Mouse (Mus musculus): ENCODE measurements around the gene Icam1.
A peak's percentile ranks its signal among the peaks of the same experiment; 100 is the strongest.

The Icam1 gene

DNA sequence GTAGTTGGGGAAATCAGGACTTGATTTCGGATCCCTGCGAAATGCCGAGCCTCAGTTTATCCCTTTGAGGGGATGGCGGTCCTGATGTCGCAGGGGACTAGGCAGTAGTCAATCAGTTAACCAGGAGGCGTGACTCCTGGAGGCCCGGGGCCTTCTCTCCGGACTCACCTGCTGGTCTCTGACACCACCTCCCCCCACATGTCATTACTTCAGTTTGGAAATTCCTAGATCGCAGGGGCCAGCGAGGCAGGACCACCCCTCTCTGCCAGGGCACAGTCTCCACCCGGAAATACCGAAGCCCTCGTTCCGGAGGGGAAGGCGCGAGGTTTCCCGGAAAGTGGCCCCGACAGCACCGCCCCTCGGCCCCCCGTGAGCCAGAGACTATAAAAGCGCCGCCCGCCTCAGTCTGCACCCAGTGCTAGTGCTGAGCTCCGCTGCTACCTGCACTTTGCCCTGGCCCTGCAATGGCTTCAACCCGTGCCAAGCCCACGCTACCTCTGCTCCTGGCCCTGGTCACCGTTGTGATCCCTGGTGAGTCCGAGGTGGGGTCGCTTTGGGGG, at the start of gene Icam1:
Gene Icam1 (plus strand): TSS at position 415 of the 560 bp plus-strand sequence.
- DNase-seq = no peak

GRCm38 (mm10) chr9:20966008-20966407, 49.8 kb upstream of the Icam1 start:
- no peak for DNase-seq

DNA sequence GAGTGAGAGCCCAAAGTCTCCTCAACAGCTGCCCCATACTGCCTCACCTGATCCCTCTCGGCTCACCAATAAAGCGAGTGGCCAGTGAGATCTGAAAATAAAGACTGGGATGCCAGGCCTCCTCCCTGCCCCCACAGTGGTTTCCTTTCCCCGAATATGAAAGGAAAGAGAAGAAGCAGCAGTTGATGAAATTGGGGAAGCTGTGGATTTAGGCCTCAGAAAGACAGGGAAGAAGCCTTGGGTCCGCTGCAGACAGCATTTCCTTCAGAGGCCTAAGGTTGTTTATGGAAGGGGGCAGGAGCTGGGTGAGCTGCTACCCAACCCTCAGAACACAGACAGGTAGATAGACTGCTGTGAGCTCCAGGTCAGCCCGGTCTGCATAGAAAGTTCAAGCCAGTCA, 49.0 kb upstream of the Icam1 start:
- DNase-seq = no peak

- no peak for DNase-seq
Observed at GRCm38 (mm10) chr9:20971751-20972140, 44.0 kb upstream of the Icam1 start.

DNA sequence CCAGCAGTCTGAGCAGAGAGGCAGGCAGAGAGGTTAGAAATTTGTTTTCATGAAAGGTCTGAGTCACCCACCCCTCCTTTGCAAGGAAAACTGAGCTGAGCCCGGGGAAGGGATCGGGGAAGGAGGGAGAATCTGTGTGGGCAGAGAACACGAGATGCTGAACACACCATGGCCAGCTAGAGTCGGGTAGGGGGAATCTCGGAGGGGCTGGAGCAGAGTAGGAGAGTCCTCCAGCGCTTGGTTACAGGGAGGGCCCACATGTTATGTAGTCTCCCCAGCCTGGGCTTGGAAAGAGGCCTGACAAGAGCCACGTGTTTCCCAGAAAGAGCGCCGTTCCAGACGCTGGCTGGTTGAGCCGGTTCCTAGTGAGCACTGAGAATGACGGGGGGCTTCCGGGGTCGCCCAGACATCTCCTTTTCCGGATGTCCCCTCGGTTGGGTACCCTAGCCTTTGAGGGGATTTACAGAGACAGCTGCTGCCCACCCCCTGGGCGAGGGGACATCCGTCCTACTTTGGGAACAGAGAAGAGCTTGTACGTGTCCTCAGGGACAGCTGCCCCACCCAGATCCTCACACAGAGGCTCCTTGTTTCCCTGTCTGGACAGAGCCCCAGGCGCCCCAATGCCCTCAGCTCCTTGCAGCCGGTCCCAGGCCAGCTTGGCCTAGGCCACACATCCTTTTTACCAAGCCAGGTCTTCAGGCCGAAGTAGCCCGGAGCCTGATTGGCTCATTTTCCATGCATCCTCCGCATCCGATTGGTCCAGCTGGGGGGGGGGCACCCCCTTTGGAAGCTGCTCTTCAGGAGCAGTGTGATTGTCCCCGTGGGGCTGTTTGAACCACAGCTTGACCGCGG, 43.4 kb upstream of the Icam1 start:
- DNase-seq = peak; percentile 76

DNA sequence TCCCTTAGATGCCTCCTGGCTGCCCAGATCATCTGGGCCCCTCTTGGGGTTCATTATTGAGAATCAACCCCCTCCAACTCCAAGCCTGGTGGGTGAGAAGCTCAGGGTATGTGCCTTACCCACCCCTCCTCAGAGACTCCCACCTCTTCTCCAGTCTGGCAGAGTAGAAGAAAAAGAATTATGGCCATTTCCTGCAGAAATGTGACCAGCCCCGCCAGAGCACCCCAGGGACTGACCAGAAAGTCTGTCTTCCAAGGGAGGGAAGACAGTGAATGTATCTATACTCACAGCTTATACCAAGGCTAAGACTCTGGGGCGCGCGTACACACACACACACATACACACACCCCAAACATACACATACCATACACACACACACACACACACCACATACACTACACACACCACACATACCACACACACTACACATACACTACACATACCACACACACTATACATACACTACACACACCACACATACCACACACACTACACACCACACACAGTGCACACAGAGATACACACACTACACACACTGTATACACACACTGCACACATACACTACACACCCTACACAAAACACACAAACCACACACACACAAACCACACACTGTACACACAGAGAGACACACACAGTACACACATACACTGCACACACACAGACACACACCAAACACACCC, 42.6 kb upstream of the Icam1 start:
- no peak for DNase-seq

- no peak for DNase-seq
Observed at GRCm38 (mm10) chr9:20973682-20974075, 42.1 kb upstream of the Icam1 start.

DNA sequence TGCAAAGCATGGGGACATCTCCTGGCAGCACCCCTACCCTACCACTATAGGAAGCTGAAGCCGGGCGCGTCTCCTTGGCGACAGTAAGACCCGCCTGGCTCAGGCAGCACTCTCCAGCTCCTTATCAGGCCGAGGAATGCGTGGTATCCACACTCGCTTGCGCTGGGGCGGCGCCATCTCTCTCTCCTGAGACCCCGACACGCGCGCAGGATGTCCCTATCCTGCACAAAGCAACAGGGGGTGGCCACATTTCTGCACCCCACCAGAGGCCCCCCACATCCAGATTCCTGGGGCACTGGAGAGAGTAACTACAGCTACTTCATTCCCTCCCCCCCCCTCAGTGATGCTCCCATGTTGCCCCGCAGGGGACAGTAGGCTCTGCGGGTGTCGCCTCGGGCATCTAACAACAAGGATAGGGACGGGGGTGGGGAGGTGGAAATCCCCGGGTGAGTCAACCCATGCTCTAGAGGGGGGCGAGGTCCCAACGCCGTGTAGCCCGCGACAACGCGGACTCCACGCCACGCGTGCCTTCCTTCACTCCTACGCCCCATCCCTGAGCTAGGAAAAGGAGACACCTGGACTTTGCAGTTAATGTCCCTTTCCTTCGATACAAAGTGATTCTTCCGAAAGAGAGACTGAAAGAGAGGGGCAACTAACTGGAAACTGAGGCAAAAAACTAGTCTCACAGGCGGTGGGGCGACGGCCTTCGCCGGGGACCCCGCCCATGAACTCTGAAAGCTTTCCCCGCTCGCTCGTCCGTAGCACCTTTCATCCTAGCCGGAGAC, 40.2 kb upstream of the Icam1 start:
- peak; percentile 13 for DNase-seq

GRCm38 (mm10) chr9:20976216-20976960, 39.4 kb upstream of the Icam1 start, which contains the start of gene S1pr2:
S1pr2 (minus strand) TSS chr9:20976781.
- DNase-seq = peak; percentile 58

DNA sequence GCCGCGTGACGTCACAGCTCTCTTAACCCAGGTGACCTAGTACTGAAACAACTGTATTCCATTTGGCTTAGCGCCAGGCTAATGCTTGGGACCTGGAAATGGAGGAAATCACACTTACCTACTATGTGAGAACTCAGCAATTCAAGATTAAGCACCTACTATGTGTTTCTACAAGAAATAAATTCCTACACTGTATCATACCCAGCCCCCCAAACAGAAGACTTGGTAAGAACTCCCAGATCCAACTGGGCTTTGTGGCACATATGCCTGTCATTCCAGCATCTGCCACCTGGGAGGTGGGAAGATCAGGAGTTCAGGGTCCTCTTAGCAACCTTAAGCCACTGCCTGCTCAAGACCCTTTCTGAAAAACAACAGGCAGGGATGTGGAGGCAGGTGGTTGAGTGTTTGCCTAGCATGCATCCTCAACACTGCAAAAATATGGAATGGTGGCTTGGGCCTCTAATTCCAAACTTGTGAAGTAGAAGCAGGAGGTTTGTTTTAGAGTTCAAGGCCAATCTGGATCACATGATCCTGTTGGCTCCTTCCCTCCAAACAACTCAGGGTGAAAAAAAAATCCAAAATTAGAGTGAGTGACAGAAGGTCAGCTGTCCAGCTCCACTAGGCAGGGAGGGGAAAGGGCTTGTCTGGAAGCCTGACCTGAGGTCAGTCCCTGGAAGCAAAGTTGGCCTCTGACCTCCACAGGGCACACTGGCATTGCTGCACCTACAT, 38.7 kb upstream of the Icam1 start:
- DNase-seq = no peak

DNA sequence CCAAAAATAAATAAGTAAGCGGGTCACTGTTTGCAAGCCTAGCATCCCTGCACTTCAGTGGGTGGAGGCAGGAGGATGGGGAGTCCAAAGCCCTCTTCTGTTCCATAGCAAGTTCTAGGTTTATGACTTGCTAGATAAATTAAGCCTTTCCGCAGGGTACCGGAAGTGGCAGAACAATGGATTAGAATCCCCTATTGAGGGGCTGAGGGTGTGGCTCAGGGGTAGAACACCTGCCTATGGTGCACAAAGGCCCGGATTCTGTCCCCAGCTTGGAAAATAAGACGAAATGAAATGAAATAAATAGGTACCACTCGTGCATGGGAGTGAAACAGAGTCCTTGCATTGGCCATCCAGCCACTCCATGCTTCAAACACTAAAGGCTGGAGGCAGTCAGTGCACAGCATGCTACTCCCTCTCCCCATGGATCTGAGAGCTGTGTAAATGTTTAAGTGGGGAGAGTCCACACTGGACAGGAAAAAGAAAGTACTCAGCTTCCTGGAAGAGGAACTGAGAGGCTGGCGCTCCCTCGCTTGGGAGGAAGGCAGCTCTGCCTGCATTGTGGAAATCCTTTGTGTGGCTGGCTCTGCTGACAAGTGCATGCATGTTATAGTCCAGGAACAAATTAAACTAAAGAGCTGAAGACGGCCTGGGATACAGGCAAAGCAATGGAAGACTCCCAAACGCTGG, 37.2 kb upstream of the Icam1 start:
- DNase-seq = no peak

DNA sequence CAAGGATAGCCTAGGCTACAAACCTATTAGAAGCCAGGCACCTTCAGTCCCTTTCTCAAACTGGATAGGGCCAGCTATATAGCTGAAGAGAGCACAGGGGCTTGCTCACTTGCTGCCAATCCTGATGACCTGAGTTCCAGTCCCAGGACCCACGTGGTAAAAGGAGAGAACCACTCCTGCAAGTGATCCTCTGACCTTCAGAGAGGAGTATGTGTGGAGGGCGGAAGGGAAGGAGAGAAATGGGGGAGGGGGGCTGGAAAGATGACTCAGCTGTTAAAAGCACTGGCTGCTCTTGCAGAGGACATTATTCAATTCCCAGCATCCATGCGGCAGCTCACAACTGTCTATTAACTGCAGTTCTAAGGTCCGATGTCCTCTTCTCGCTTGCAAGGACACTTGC, 36.6 kb upstream of the Icam1 start:
- no peak for DNase-seq

GRCm38 (mm10) chr9:20979769-20980168, 36.0 kb upstream of the Icam1 start:
- no peak for DNase-seq

GRCm38 (mm10) chr9:20982171-20982570, 33.6 kb upstream of the Icam1 start:
- DNase-seq = no peak

DNA sequence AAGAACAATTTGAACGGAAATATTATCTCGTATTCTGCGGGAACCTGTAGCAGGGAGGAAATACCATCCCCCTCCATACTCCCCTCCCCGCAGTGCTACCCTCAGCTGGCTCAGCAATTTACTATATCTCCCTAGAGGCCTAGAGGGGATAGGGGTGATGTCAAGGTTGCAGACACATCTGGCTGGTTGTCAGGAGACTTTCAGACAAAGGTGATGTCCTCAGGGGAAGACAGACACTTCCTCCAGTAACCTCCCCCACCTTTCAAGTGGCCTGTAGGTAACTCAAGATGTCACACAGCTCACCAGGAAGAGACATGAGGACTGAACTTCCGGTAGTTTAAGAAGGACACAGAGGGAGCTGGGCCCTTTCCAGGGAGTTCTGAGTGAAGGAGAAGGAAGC, 32.6 kb upstream of the Icam1 start:
- DNase-seq = no peak

GRCm38 (mm10) chr9:20986952-20987686, 28.7 kb upstream of the Icam1 start:
- no peak for DNase-seq

DNA sequence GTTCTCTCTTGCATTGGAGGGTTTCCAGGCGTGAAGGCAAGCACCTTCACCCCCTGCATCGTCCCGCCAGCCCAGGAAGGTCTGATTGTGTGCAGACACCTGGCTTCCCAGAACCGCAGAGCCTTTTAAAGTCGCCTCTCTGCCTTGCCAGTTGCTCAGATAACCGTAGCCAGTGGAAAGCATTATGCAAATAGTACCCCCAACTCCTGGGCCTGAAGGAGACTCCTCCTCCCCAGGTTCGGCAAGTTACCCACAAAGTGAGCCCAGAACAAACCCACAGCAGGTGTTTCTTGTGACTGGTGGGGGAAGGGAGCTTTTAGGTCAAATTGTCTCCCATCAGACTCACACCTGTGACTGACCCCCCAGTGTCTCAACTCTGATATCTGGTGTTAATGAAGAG, 27.8 kb upstream of the Icam1 start:
- DNase-seq = no peak

DNA sequence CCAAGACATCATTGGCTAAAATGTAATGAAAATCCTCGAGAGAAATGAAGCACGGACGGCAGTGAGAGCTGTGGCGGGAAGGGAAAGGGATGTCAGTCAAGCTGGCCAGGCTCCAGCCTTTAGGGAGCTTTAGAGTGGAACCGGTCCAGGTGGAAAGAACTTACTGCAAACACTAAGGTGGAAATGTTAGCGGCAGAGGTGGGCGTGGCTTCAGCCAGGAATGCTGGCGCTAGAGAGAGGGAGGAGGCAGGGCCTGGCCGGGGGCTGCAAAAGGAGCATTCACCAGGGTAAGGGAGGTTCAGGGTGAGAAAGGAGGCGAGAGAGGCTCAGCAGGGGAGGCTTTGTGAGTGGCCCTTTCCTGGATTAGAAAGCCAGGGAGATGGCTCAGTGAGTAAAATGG, 24.9 kb upstream of the Icam1 start:
- DNase-seq = no peak

GRCm38 (mm10) chr9:20991587-20991986, 24.2 kb upstream of the Icam1 start:
- no peak for DNase-seq

GRCm38 (mm10) chr9:20993165-20993898, 22.5 kb upstream of the Icam1 start:
- DNase-seq = no peak

Data from layer of hippocampus, adult 9-11 months (tissue).